Mouse (Mus musculus) T-helper 2 cell (primary cell): ENCODE data around the gene Vav2.

Source experiments
- in situ Hi-C: fragments of 300-600 bp; cut with MboI, MseI; formaldehyde crosslinking; loops from one replicate; pipeline ENCODE4 v1.15.1; 2025; ENCODE audit warnings: high pct_unique_total_duplicates

Gene Vav2

DNA sequence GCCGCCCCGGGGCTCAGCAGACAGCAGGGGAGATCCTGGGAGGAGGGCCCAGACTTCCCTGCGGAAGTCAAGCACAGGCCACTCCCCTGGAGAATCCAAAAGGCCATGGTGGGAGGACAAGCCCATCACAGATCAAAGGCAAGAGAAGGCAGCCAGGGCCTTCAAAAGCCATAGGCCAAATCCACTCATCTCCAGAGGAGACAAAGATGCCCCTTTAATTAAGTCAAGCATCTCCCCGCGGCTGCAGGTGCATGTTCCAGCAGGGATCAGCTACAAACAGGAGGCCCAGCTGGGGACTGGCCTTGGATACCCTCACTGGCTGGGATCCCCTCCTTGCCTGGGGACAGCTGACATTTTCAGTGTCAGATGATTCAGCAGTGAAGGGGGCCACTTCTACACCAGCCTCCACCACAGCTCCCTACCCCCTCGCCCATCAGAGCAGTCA lies 105.4 kb downstream of the Vav2 start:
- in situ Hi-C loops: no loop called here

- in situ Hi-C loops: no loop called here
Measured at GRCm38 (mm10) chr2:27320820-27321219, 106.0 kb downstream of the Vav2 start.

GRCm38 (mm10) chr2:27318606-27319005 lies 108.2 kb downstream of the Vav2 start:
- in situ Hi-C loops: no loop called here

DNA sequence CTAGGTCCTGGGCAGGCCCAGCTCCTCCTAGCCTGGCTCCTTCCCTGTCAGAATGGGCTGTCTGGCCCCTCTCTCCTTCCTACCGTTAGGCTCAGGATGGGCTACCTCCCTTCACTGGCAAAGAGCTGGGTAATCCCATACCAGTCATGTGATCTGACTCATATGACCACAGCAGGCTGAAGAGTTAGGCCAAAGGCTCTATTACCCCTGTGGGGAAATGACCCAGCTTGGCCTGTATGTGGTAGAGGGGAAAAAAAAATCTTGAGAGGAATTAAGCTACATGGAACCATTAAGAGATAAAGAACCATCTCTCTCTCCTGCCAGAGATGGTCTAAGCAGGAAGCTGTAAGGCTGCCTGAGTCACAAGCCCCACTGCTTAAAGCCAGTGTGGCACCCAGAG lies 108.6 kb downstream of the Vav2 start:
- in situ Hi-C loops: no loop called here

DNA sequence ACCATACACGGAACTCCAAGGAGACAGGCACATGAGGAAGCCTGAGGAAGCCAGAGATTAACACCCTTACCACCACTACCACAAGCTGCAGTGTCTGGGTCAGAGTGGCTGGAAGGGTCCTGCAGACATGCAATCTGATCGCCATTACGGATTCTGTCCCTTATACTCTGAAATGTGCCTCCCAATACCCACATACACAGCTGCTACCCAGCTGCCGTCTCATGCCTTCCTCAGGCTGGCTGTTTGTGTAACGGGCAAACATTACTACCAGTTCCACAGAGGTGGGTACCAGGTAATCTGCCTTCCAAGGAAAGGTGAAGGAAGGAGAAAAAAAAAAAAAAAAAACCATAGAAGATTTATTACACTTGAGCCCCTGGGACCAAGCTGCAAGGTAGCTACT lies 110.7 kb downstream of the Vav2 start:
- in situ Hi-C loops: no loop called here

GRCm38 (mm10) chr2:27314269-27314668 lies 112.6 kb downstream of the Vav2 start:
- in situ Hi-C loops: no loop called here

GRCm38 (mm10) chr2:27312500-27312899 lies 114.3 kb downstream of the Vav2 start:
- in situ Hi-C loops: no loop called here

GRCm38 (mm10) chr2:27311606-27312005 lies 115.2 kb downstream of the Vav2 start:
- in situ Hi-C loops: no loop called here

GRCm38 (mm10) chr2:27310908-27311307 lies 115.9 kb downstream of the Vav2 start:
- in situ Hi-C loops: no loop called here

DNA sequence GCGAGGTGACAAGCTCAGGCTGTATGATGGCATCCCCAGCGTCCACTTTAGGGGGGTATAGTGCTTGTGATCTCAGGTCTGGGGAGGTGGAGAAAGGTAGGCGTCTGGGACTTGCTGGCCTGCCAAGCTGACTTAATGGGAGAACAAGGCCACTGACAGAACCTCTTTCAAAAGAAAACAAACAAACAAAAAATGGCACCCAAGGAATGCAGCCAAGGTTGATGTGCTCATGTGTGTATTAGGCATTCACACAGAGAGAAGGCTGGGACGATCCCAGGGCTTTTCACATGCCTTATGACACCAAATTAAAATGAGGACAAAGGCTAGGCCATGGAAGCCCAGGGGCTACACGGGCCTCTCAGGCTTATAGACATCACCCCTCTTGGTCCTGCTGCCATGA lies 116.6 kb downstream of the Vav2 start:
- in situ Hi-C loops: no loop called here

- in situ Hi-C loops: no loop called here
Measured at GRCm38 (mm10) chr2:27306628-27307027, 120.2 kb downstream of the Vav2 start.

DNA sequence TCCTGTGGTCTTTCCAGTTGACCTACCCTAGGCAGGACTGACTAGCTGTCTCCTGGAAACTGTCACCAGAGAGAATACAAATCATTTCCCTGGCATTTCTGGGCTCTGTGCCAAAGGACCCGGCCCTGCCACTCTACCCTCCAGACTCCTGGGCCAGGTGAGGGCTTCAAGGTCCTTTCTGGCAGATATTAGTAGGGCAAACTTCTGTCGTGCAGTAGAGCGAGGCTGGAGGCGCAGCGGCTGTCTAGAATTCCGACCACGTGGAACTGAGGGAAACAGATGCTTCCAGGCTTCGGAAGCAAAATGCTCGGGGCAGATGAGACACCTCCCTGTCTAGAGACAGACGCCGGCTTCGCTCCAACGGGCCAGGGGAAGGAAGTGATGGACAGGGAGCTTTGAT lies 122.1 kb downstream of the Vav2 start:
- in situ Hi-C loops: no loop called here

DNA sequence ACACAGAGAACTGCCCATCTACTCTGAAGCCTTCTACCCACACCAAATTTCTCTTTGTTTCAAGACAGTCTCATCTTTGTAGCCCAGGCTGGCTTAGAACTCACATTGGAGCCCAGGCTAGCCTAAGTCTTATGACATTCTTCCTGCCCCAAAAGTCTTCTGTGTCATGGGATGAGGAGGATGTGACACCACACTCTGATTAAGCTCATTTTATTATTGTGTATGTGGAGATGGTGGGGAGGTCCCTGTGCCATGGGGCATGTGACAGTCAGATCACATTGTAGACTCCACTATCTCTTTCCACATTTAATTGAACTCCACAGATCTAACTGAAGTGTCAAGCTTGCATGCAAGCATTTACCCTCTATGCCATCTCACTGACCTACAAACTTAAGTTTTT lies 122.8 kb downstream of the Vav2 start:
- in situ Hi-C loops: no loop called here

- in situ Hi-C loops: no loop called here
Measured at GRCm38 (mm10) chr2:27301444-27302111, 125.3 kb downstream of the Vav2 start.

GRCm38 (mm10) chr2:27300725-27301443 lies 125.9 kb downstream of the Vav2 start:
- in situ Hi-C loops: no loop called here

- in situ Hi-C loops: no loop called here
Measured at GRCm38 (mm10) chr2:27296656-27297406, 130.0 kb downstream of the Vav2 start.

- in situ Hi-C loops: no loop called here
Measured at GRCm38 (mm10) chr2:27294777-27295176, 132.1 kb downstream of the Vav2 start.

- in situ Hi-C loops: loop anchor here (5.0 kb wide), 1 partner anchor 138 kb away; the partner anchor contains the start of gene Vav2
Measured at GRCm38 (mm10) chr2:27289019-27289418, 137.8 kb downstream of the Vav2 start.

GRCm38 (mm10) chr2:27286971-27287710 lies 139.7 kb downstream of the Vav2 start:
- in situ Hi-C loops: loop anchor here (5.0 kb wide), 1 partner anchor 140 kb away; the partner anchor contains the start of gene Vav2

DNA sequence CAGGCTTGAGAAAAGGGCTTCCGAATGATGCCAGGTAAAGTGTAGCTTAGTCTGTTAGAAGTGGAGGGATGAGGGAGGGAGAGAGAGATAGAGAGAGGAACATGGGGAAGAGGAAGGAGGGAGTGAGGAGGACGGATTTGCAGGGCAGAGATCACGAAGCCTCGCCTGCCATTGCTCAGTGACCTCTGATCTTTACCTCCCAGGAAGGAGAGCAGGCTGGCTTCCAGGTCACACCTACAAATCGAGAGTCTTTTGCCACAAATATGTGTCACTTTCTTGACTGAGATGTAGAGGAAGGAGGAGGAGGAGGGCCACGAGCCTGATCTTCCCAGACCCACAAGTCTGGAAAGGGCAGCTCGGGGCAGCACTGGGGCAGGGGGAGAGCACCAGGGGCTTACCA lies 142.4 kb downstream of the Vav2 start:
- in situ Hi-C loops: no loop called here

DNA sequence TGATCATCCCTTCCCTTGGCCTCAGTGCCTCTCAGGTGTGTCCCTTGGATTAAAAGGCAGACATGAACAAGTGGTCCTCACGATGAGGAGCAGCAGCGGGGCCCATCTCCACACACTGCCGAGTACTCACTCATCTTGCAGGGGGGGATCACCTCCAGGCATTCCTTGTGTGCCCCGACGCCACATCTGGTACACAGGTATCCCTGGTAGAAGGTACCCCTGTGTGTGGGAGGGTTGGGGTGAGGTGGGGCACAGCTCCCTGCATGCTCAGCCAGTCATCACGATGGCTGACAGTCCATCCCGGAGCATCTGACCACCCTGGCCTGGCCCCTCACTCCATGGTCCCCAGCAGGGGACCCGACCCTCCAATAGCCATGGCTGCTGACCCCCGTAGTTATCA lies 145.1 kb downstream of the Vav2 start:
- in situ Hi-C loops: no loop called here
